Mouse (Mus musculus): Measurements from ENCODE around the gene Ablim2. TPM values are rescaled to one million over a fixed set of nuclear protein-coding genes. Genes with fewer than 3 reads are reported as not detected.

Ablim2 gene
- polyA plus RNA-seq, 1 experiment from 2014 or later, result 3.2 TPM

- H3K9me3 ChIP-seq (ENCODE audit: control insufficient read depth, low read depth, low read length), result no peaks in the 10 kb centered on the region
- no peak overlapping the region for H3K9ac ChIP-seq (replicated peaks; ENCODE audit: low read depth, low read length)
- no peaks in the 10 kb centered on the region for H3K36me3 ChIP-seq (ENCODE audit: control insufficient read depth, insufficient read depth, low read length)
- H3K4me1 ChIP-seq (ENCODE audit: control insufficient read depth, insufficient read depth, low read length), result 0 out of 2 replicates have a peak, but pooled peaks cover 3% of the 10 kb centered on the region
- no peak overlapping the region for H3K4me3 ChIP-seq (ENCODE audit: low read depth, low read length)
- no peaks in the 10 kb centered on the region for H3K27me3 ChIP-seq (ENCODE audit: control insufficient read depth, insufficient read depth, low read length)
- no peak overlapping the region for H3K4me2 ChIP-seq (replicated peaks; ENCODE audit: low read depth, low read length)
- ATAC-seq (ENCODE audit: insufficient number of reproducible peaks, insufficient read depth, low FRiP score, low read depth), result no peak
- 84% methylated on average over 1 of the region's 1 CpGs for WGBS
- no peak overlapping the region for H3K27ac ChIP-seq (ENCODE audit: low read length)
Measured at GRCm38 (mm10) chr5:35719880-35720279, 37.8 kb upstream of the Ablim2 start.

GRCm38 (mm10) chr5:35721933-35722332, 35.7 kb upstream of the Ablim2 start:
- no peak overlapping the region for H3K4me3 ChIP-seq (ENCODE audit: low read depth, low read length)
- WGBS, result 86% methylated on average over 2 of the region's 2 CpGs

GRCm38 (mm10) chr5:35722654-35723053, 35.0 kb upstream of the Ablim2 start:
- H3K4me3 ChIP-seq (ENCODE audit: low read depth, low read length), result no peak overlapping the region
- H3K4me1 ChIP-seq (ENCODE audit: control insufficient read depth, insufficient read depth, low read length), result 0 out of 2 replicates have a peak, but pooled peaks cover 3% of the 10 kb centered on the region
- no peaks in the 10 kb centered on the region for H3K36me3 ChIP-seq (ENCODE audit: control insufficient read depth, insufficient read depth, low read length)
- no peak overlapping the region for H3K9ac ChIP-seq (replicated peaks; ENCODE audit: low read depth, low read length)
- H3K4me2 ChIP-seq (replicated peaks; ENCODE audit: low read depth, low read length), result no peak overlapping the region
- no peak overlapping the region for H3K27ac ChIP-seq (ENCODE audit: low read length)
- 46% methylated on average over 2 of the region's 2 CpGs for WGBS
- no peaks in the 10 kb centered on the region for H3K9me3 ChIP-seq (ENCODE audit: control insufficient read depth, low read depth, low read length)
- no peaks in the 10 kb centered on the region for H3K27me3 ChIP-seq (ENCODE audit: control insufficient read depth, insufficient read depth, low read length)
- no peak for ATAC-seq (ENCODE audit: insufficient number of reproducible peaks, insufficient read depth, low FRiP score, low read depth)

More at GRCm38 (mm10) chr5:35721933-35722332, 35.7 kb upstream of the Ablim2 start:
- Histone ChIP-seq H3K27ac (ENCODE audit: low read length) (no peak overlapping the region), H3K4me2 (replicated peaks; ENCODE audit: low read depth, low read length) (no peak overlapping the region), H3K27me3 (ENCODE audit: control insufficient read depth, insufficient read depth, low read length) (no peaks in the 10 kb centered on the region), H3K9me3 (ENCODE audit: control insufficient read depth, low read depth, low read length) (no peaks in the 10 kb centered on the region), H3K9ac (replicated peaks; ENCODE audit: low read depth, low read length) (no peak overlapping the region), H3K36me3 (ENCODE audit: control insufficient read depth, insufficient read depth, low read length) (no peaks in the 10 kb centered on the region), H3K4me1 (ENCODE audit: control insufficient read depth, insufficient read depth, low read length) (0 out of 2 replicates have a peak, but pooled peaks cover 3% of the 10 kb centered on the region)
- no peak for ATAC-seq (ENCODE audit: insufficient number of reproducible peaks, insufficient read depth, low FRiP score, low read depth)

GRCm38 (mm10) chr5:35723900-35724299, 33.8 kb upstream of the Ablim2 start:
- H3K4me2 ChIP-seq (replicated peaks; ENCODE audit: low read depth, low read length), result no peak overlapping the region
- H3K27ac ChIP-seq (ENCODE audit: low read length), result no peak overlapping the region
- no peaks in the 10 kb centered on the region for H3K9me3 ChIP-seq (ENCODE audit: control insufficient read depth, low read depth, low read length)
- no peaks in the 10 kb centered on the region for H3K27me3 ChIP-seq (ENCODE audit: control insufficient read depth, insufficient read depth, low read length)
- no peak overlapping the region for H3K9ac ChIP-seq (replicated peaks; ENCODE audit: low read depth, low read length)
- H3K4me1 ChIP-seq (ENCODE audit: control insufficient read depth, insufficient read depth, low read length), result peaks cover 3% of the 10 kb centered on the region; the same call in 1 of the 2 replicates
- no peak overlapping the region for H3K4me3 ChIP-seq (ENCODE audit: low read depth, low read length)
- no peaks in the 10 kb centered on the region for H3K36me3 ChIP-seq (ENCODE audit: control insufficient read depth, insufficient read depth, low read length)
- ATAC-seq (ENCODE audit: insufficient number of reproducible peaks, insufficient read depth, low FRiP score, low read depth), result no peak
- WGBS, result 71% methylated on average over 5 of the region's 5 CpGs

- Histone ChIP-seq H3K9ac (replicated peaks; ENCODE audit: low read depth, low read length) (no peak overlapping the region), H3K4me1 (ENCODE audit: control insufficient read depth, insufficient read depth, low read length) (no peaks in the 10 kb centered on the region; the same call in 1 of the 2 replicates), H3K9me3 (ENCODE audit: control insufficient read depth, low read depth, low read length) (no peaks in the 10 kb centered on the region), H3K4me2 (replicated peaks; ENCODE audit: low read depth, low read length) (no peak overlapping the region), H3K4me3 (ENCODE audit: low read depth, low read length) (no peak overlapping the region), H3K27me3 (ENCODE audit: control insufficient read depth, insufficient read depth, low read length) (no peaks in the 10 kb centered on the region), H3K27ac (ENCODE audit: low read length) (no peak overlapping the region), H3K36me3 (ENCODE audit: control insufficient read depth, insufficient read depth, low read length) (no peaks in the 10 kb centered on the region)
- 83% methylated on average over 3 of the region's 3 CpGs for WGBS
- ATAC-seq (ENCODE audit: insufficient number of reproducible peaks, insufficient read depth, low FRiP score, low read depth), result no peak
Measured at GRCm38 (mm10) chr5:35725840-35726239, 31.8 kb upstream of the Ablim2 start.

GRCm38 (mm10) chr5:35727447-35727846, 30.2 kb upstream of the Ablim2 start:
- Histone ChIP-seq H3K27me3 (ENCODE audit: control insufficient read depth, insufficient read depth, low read length) (no peaks in the 10 kb centered on the region), H3K9me3 (ENCODE audit: control insufficient read depth, low read depth, low read length) (no peaks in the 10 kb centered on the region), H3K4me3 (ENCODE audit: low read depth, low read length) (no peak overlapping the region), H3K27ac (ENCODE audit: low read length) (no peak overlapping the region), H3K4me1 (ENCODE audit: control insufficient read depth, insufficient read depth, low read length) (no peaks in the 10 kb centered on the region; the same call in 1 of the 2 replicates), H3K4me2 (replicated peaks; ENCODE audit: low read depth, low read length) (no peak overlapping the region; the same call in 1 of the 2 replicates), H3K9ac (replicated peaks; ENCODE audit: low read depth, low read length) (no peak overlapping the region), H3K36me3 (ENCODE audit: control insufficient read depth, insufficient read depth, low read length) (no peaks in the 10 kb centered on the region)
- ATAC-seq (ENCODE audit: insufficient number of reproducible peaks, insufficient read depth, low FRiP score, low read depth), result no peak
- 90% methylated on average over 5 of the region's 5 CpGs for WGBS

GRCm38 (mm10) chr5:35728344-35728956, 29.2 kb upstream of the Ablim2 start:
- Histone ChIP-seq H3K4me3 (ENCODE audit: low read depth, low read length) (peak overlapping the region; percentile 6; the same call in 1 of the 2 replicates), H3K4me1 (ENCODE audit: control insufficient read depth, insufficient read depth, low read length) (no peaks in the 10 kb centered on the region; the same call in 1 of the 2 replicates), H3K4me2 (replicated peaks; ENCODE audit: low read depth, low read length) (peak overlapping the region; percentile 15; the same call in 1 of the 2 replicates), H3K36me3 (ENCODE audit: control insufficient read depth, insufficient read depth, low read length) (no peaks in the 10 kb centered on the region), H3K9me3 (ENCODE audit: control insufficient read depth, low read depth, low read length) (no peaks in the 10 kb centered on the region), H3K27ac (ENCODE audit: low read length) (peak overlapping the region; percentile 69; the same call in 1 of the 2 replicates), H3K27me3 (ENCODE audit: control insufficient read depth, insufficient read depth, low read length) (no peaks in the 10 kb centered on the region), H3K9ac (replicated peaks; ENCODE audit: low read depth, low read length) (no peak overlapping the region)
- 80% methylated on average over 12 of the region's 12 CpGs for WGBS
- 0 out of 2 replicates have a peak, but pooled peaks have one; percentile 25 for ATAC-seq (ENCODE audit: insufficient number of reproducible peaks, insufficient read depth, low FRiP score, low read depth)

GRCm38 (mm10) chr5:35728957-35729460, 28.7 kb upstream of the Ablim2 start:
- WGBS, result 41% methylated on average over 11 of the region's 11 CpGs
- no peaks in the 10 kb centered on the region for H3K36me3 ChIP-seq (ENCODE audit: control insufficient read depth, insufficient read depth, low read length)
- H3K27ac ChIP-seq (ENCODE audit: low read length), result peak overlapping the region; percentile 69; the same call in 1 of the 2 replicates
- peak overlapping the region; percentile 6; the same call in 1 of the 2 replicates for H3K4me3 ChIP-seq (ENCODE audit: low read depth, low read length)
- H3K4me2 ChIP-seq (replicated peaks; ENCODE audit: low read depth, low read length), result no peak overlapping the region
- H3K27me3 ChIP-seq (ENCODE audit: control insufficient read depth, insufficient read depth, low read length), result no peaks in the 10 kb centered on the region
- ATAC-seq (ENCODE audit: insufficient number of reproducible peaks, insufficient read depth, low FRiP score, low read depth), result peak; percentile 66; the same call in 1 of the 2 replicates
- H3K9ac ChIP-seq (replicated peaks; ENCODE audit: low read depth, low read length), result no peak overlapping the region
- no peaks in the 10 kb centered on the region; the same call in 1 of the 2 replicates for H3K4me1 ChIP-seq (ENCODE audit: control insufficient read depth, insufficient read depth, low read length)
- H3K9me3 ChIP-seq (ENCODE audit: control insufficient read depth, low read depth, low read length), result no peaks in the 10 kb centered on the region
